Mouse (Mus musculus): ENCODE results near the gene Aven.
"Not testable (repeated sequence)": the region's sequence is repeated elsewhere in the genome, so short reads cannot be mapped to it uniquely, and the experiment has no call there.

GRCm38 (mm10) chr2:112448046-112448445 is 44.7 kb upstream of the Aven start:
- TF ChIP-seq POLR2A, CTCF (IDR thresholded peaks at IDR 0.05; ENCODE audit: insufficient read depth, low read depth, low read length): not testable (repeated sequence)

Data from olfactory bulb, adult 2 months (tissue).